Mouse (Mus musculus) heart, postnatal 0 days (tissue): ENCODE measurements around the gene Cyp24a1. TPM values are rescaled to one million over a fixed set of nuclear protein-coding genes. Genes with fewer than 3 reads are reported as not detected.

Experiments used
- ATAC-seq: fragments of 200-750 bp; cut with Nextera tagmentation; 2 replicates; pipeline ENCODE4 v1.8.0; 2017; ENCODE audit warnings: low read depth, moderate number of reproducible peaks, moderate library complexity; ENCODE audit not compliant: insufficient read depth
- DNase-seq: peaks from one replicate; pipeline ENCODE4 v3.0.0-alpha.2; 2016; ENCODE audit warnings: low spot score
- H3K27ac ChIP-seq: fragments of 300-500 bp; sonication (generic); 2 replicates; pipeline ENCODE4 v1.5.1; 2014; ENCODE audit warnings: low read depth, mild to moderate bottlenecking
- H3K27me3 ChIP-seq: fragments of 300-500 bp; sonication (generic); 2 replicates; pipeline ENCODE4 v1.6.1; 2014; ENCODE audit warnings: low read length, mixed read lengths; ENCODE audit not compliant: control insufficient read depth, insufficient read depth
- H3K36me3 ChIP-seq: fragments of 300-500 bp; sonication (generic); replicated peaks from 2 replicates; pipeline ENCODE4 v1.6.1; 2014; ENCODE audit warnings: low read length, mixed read lengths; ENCODE audit not compliant: control insufficient read depth, insufficient read depth
- H3K4me1 ChIP-seq: fragments of 300-500 bp; sonication (generic); 2 replicates; pipeline ENCODE4 v1.6.1; 2014; ENCODE audit warnings: antibody characterized with exemption; ENCODE audit not compliant: control insufficient read depth, insufficient read depth
- H3K4me2 ChIP-seq: fragments of 300-500 bp; sonication (generic); 2 replicates; pipeline ENCODE4 v1.6.1; 2014; ENCODE audit warnings: low read depth, mild to moderate bottlenecking, low read length, moderate library complexity
- H3K4me3 ChIP-seq: fragments of 300-500 bp; sonication (generic); 2 replicates; pipeline ENCODE4 v1.5.1; 2014; ENCODE audit warnings: low read depth, low read length
- H3K9ac ChIP-seq: fragments of 300-500 bp; sonication (generic); replicated peaks from 2 replicates; pipeline ENCODE4 v1.6.1; 2014; ENCODE audit warnings: low read depth, low read length, mixed read lengths
- H3K9me3 ChIP-seq: fragments of 300-500 bp; sonication (generic); replicated peaks from 2 replicates; pipeline ENCODE4 v1.6.1; 2016; ENCODE audit warnings: low read length; ENCODE audit not compliant: control insufficient read depth
- CTCF ChIP-seq: IDR thresholded peaks from 2 replicates; pipeline ENCODE4 v1.5.1; 2016; ENCODE audit warnings: antibody characterized with exemption, control low read depth, low read depth
- EP300 ChIP-seq: IDR thresholded peaks from 2 replicates; pipeline ENCODE4 v1.6.1; 2016; ENCODE audit warnings: antibody characterized with exemption, low read depth
- WGBS: fragments of 180-500 bp; shearing (Covaris S2); extraction: QIAGEN DNeasy Blood & Tissue Kit; methylation state at CpG from one replicate; pipeline ENCODE4 v1.1.7; 2014; 5-methylcytosine and 5-hydroxymethylcytosine counted together
- polyA plus RNA-seq: library from polyadenylated mRNA; unstranded; fragments of >200 nt; fragmentation: Nextera tagmentation; extraction: Ambion mirVana; gene quantifications from 2 replicates; pipeline ENCODE4 v1.2.1, GENCODE M21; 2015
- total RNA-seq: library from RNA; depleted of rRNA; stranded (reverse); fragments of >200 nt; gene quantifications from 2 replicates; pipeline ENCODE4 v1.2.3, GENCODE M21; 2014; ENCODE audit warnings: low replicate concordance

Cyp24a1 gene
- total and polyA plus RNA-seq, 2 experiments from 2014 or later = not detected

DNA sequence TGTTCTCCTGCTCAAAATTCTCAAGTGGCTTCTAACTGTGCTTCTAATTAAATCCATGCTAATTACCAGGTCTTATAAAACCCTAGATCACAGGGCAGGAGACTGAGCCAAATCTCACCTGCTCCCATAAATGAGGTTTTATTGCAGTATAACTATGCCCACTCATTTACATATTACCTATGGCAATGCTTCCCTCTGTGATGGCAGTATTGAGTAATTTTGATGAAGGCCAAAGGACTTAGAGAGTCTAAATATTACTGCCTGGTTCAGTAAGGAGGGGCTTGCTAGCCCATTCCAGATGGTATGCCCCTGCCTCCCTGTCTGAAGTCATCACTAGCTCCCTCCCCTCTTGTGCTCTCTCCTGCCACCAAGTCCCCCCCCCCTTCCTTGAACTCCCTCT lies 38.9 kb upstream of the Cyp24a1 start:
- no peak overlapping the region for H3K9ac ChIP-seq
- DNase-seq (no peak), ATAC-seq (no peak)
- no peaks in the 10 kb centered on the region for H3K27me3 ChIP-seq
- H3K4me3 ChIP-seq = no peak overlapping the region
- H3K36me3 ChIP-seq = no peaks in the 10 kb centered on the region
- H3K27ac ChIP-seq = no peak overlapping the region
- no peaks in the 10 kb centered on the region for H3K9me3 ChIP-seq
- H3K4me2 ChIP-seq = no peak overlapping the region
- no peaks in the 10 kb centered on the region for H3K4me1 ChIP-seq
- TF ChIP-seq CTCF = no peak
- no peak for TF ChIP-seq EP300

DNA sequence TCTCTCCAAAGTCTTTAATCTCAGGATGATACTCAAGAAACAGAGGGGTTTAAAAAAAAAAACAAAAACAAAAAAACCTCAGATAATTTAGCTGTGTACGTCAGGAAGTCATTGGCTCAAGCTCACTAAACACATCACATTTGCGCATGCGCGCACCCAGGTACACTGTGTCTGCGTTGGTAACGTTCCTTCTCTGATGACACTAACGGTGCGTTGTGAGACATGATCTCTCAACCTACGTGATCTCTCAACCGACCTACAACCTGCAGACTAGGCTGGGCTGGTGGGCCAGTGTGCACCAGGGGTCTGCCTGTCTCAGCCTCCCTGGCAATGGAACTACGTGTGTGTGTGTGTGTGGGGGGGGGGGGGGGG lies 37.8 kb upstream of the Cyp24a1 start:
- no peaks in the 10 kb centered on the region for H3K36me3 ChIP-seq
- H3K9me3 ChIP-seq = no peaks in the 10 kb centered on the region
- 88% methylated on average over 11 of the region's 11 CpGs for WGBS
- H3K9ac ChIP-seq = no peak overlapping the region
- H3K27me3 ChIP-seq = no peaks in the 10 kb centered on the region
- ATAC-seq (no peak), DNase-seq (no peak)
- H3K27ac ChIP-seq = no peak overlapping the region
- TF ChIP-seq EP300 (no peak), CTCF (no peak)
- H3K4me1 ChIP-seq = no peaks in the 10 kb centered on the region
- H3K4me3 ChIP-seq = no peak overlapping the region
- H3K4me2 ChIP-seq = no peak overlapping the region

DNA sequence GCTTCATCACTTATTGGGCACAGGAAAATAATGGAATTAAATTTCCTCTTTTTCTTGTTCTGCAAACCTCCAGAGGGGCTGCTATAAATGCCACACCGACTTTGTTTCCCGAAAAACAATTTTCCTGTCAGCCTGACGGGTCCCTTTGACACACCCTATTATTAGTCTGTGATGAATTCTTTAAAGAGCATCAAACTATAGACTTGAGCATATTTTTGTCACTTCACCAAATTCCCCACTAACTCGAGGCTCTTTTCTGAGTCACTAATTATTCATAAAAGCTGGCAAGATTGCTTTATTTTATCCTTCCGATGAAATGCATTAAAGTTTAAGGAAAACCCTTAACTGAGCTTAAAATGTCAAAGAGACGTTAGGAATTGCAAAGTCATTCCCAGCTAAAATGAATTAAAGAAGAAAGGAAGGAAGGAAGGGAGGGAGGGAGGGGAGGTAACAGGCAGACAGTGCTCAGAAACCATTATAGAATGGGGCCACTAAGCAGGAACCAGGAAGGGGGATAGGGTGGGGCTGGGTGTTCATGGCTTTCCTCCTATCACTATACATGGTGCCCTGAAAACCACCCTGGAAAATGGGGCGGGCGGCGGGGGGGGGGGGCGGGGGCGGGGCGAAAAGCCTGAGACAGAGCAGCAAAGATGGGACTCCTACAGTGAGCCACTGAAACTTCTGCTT lies 37.3 kb upstream of the Cyp24a1 start:
- Histone ChIP-seq H3K4me3 (no peak overlapping the region), H3K9ac (no peak overlapping the region), H3K9me3 (no peaks in the 10 kb centered on the region), H3K27me3 (no peaks in the 10 kb centered on the region), H3K4me1 (no peaks in the 10 kb centered on the region), H3K4me2 (no peak overlapping the region), H3K36me3 (no peaks in the 10 kb centered on the region), H3K27ac (no peak overlapping the region)
- ATAC-seq (no peak), DNase-seq (no peak)
- 50% methylated on average over 9 of the region's 12 CpGs for WGBS
- TF ChIP-seq EP300 (no peak), CTCF (no peak)

DNA sequence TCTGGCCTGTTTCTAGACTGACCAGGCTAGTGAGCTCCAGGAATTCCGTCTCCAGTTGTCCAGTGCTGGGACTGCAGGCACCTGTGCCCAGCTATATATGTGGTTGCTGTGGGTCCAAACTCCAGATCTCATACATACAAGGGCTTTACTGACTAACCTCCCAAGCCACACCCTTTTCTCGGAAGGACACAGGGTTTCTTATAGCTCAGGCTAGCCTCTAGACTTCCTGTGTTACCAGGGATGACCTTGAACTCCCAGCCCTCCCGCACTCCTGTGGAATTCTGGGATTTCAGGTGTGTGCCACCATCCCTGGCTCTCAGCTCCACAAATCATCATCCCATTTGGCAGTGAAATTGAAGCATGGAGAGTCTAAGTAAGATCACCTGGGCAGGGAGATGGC lies 33.3 kb upstream of the Cyp24a1 start:
- no peak for DNase-seq
- H3K27me3 ChIP-seq = no peaks in the 10 kb centered on the region
- H3K4me3 ChIP-seq = no peak overlapping the region
- H3K36me3 ChIP-seq = no peaks in the 10 kb centered on the region
- no peaks in the 10 kb centered on the region for H3K9me3 ChIP-seq
- no peak overlapping the region for H3K27ac ChIP-seq
- H3K4me1 ChIP-seq = no peaks in the 10 kb centered on the region
- H3K4me2 ChIP-seq = no peak overlapping the region
- no peak overlapping the region for H3K9ac ChIP-seq
- TF ChIP-seq EP300 = no peak
- no peak for TF ChIP-seq CTCF
- no peak for ATAC-seq
- 85% methylated on average over 3 of the region's 3 CpGs for WGBS

DNA sequence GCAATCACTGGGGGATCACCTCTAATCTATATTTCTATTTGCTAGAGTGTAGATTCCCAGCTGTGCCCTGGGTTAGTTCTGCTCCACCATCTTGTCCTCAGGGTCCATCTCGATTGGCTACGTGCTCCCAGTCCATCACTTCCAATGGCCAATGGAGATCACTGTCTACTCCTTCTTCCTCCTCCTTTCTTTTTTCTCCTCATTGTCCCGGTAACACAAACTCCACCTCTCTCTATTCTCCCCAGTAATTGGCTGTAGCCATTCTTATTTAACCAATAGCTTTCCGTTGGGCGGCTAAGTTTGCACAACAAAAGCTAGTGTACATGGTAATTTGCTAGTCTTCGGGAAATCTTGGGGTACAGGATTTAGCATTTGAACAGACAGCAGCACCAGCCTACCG lies 32.8 kb upstream of the Cyp24a1 start:
- Histone ChIP-seq H3K9ac (no peak overlapping the region), H3K27me3 (no peaks in the 10 kb centered on the region), H3K4me3 (no peak overlapping the region), H3K9me3 (no peaks in the 10 kb centered on the region), H3K4me1 (no peaks in the 10 kb centered on the region), H3K36me3 (no peaks in the 10 kb centered on the region), H3K27ac (no peak overlapping the region), H3K4me2 (no peak overlapping the region)
- DNase-seq (no peak), ATAC-seq (no peak)
- 92% methylated on average over 7 of the region's 7 CpGs for WGBS
- TF ChIP-seq CTCF (no peak), EP300 (no peak)

DNA sequence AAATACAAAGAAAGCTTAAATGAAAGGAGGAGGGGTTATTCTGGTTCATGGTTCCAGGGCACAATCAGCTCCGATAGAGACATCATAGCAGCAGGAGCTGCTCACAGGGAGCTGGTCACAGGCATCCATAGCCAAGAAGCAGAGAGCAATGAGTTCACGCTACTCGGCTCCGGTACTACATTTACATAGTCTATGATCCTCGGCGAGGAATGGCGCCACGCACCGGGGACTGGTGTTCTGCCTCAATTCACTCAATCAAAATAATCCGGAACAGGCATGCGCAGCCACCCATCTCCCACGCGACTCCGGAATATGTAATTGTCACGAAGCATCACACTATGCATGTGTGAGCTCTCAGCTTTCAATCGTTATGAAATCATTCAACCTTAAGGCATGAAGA lies 31.1 kb upstream of the Cyp24a1 start:
- no peak overlapping the region for H3K27ac ChIP-seq
- no peak for ATAC-seq
- 94% methylated on average over 16 of the region's 16 CpGs for WGBS
- H3K9ac ChIP-seq = no peak overlapping the region
- no peaks in the 10 kb centered on the region for H3K9me3 ChIP-seq
- no peak for TF ChIP-seq EP300
- H3K27me3 ChIP-seq = no peaks in the 10 kb centered on the region
- H3K4me2 ChIP-seq = no peak overlapping the region
- H3K4me1 ChIP-seq = no peaks in the 10 kb centered on the region
- no peaks in the 10 kb centered on the region for H3K36me3 ChIP-seq
- no peak for DNase-seq
- H3K4me3 ChIP-seq = no peak overlapping the region
